In the genomic region with DNA sequence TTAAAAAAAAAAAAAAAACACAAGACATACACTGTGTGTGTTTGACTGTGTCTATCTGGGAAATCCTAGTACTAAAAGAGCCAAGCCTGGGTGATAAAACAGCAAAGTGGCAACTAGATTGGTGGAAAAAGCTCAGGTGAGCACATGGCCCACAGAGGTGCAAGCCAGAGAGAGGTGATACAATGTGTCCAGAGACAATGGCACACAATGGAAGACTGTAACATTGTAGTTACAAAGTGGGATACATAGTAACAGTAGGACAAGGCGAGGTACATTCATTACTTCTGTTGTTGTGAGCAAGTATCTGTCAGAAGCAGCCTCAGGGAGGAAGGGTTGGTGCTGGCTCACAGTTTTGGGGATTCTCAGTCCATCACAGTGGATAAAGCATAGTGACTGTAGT, we compare ENCODE assay signal across 24 mouse cellular contexts.
A peak's percentile ranks its signal among the peaks of the same experiment; 100 is the strongest.
DNase-seq lines count a peak whose midpoint lies in the region; ATAC-seq lines count a peak whose summit lies in the region.
"Had no signal": no experiment of that assay in that cellular context is flagged by ENCODE, and none has a peak within 500 bp of the region (broad histone marks: within the 10 kb centered on the region; RNA-seq: fewer than 3 reads in every experiment).

No protein-coding gene starts in this region.

- no peak overlapping the region for H3K9ac ChIP-seq in hindbrain, embryonic 13.5 days
- no peak overlapping the region for H3K9ac ChIP-seq in hindbrain, embryonic 11.5 days (ENCODE audit: low read depth, low read length)
- H3K9ac ChIP-seq in midbrain, embryonic 11.5 days (ENCODE audit: low read length): no peak overlapping the region
- H3K9ac ChIP-seq in midbrain, embryonic 15.5 days: no peak overlapping the region
- no peak overlapping the region for H3K9ac ChIP-seq in neural tube, embryonic 15.5 days (replicated peaks)
- H3K9ac ChIP-seq: embryonic facial prominence, embryonic 13.5 days; embryonic facial prominence, embryonic 15.5 days; forebrain, embryonic 12.5 days had no signal

- H3K9me3 ChIP-seq in hindbrain, embryonic 13.5 days: no peaks in the 10 kb centered on the region
- H3K9me3 ChIP-seq in hindbrain, embryonic 11.5 days (ENCODE audit: control insufficient read depth, low read length): no peaks in the 10 kb centered on the region
- no peaks in the 10 kb centered on the region for H3K9me3 ChIP-seq in midbrain, embryonic 11.5 days (ENCODE audit: control insufficient read depth, low read length)
- H3K9me3 ChIP-seq in midbrain, embryonic 15.5 days: no peaks in the 10 kb centered on the region
- no peaks in the 10 kb centered on the region for H3K9me3 ChIP-seq in neural tube, embryonic 15.5 days (replicated peaks)
- H3K9me3 ChIP-seq: embryonic facial prominence, embryonic 13.5 days; embryonic facial prominence, embryonic 15.5 days; forebrain, embryonic 10.5 days; forebrain, embryonic 12.5 days had no signal

- peaks cover 37% of the 10 kb centered on the region for H3K4me1 ChIP-seq in hindbrain, embryonic 13.5 days (replicated peaks)
- H3K4me1 ChIP-seq in hindbrain, embryonic 11.5 days (replicated peaks; ENCODE audit: control insufficient read depth, insufficient read depth, low read length): no peaks in the 10 kb centered on the region
- peaks cover 2% of the 10 kb centered on the region; the same call in 1 of the 2 replicates for H3K4me1 ChIP-seq in midbrain, embryonic 11.5 days (ENCODE audit: control insufficient read depth, insufficient read depth, low read length)
- H3K4me1 ChIP-seq in midbrain, embryonic 15.5 days: peaks cover 31% of the 10 kb centered on the region
- H3K4me1 ChIP-seq in neural tube, embryonic 15.5 days: peaks cover 47% of the 10 kb centered on the region

- no peaks in the 10 kb centered on the region for H3K36me3 ChIP-seq in hindbrain, embryonic 13.5 days
- H3K36me3 ChIP-seq in hindbrain, embryonic 11.5 days (ENCODE audit: control insufficient read depth, insufficient read depth, low read length): no peaks in the 10 kb centered on the region
- H3K36me3 ChIP-seq in midbrain, embryonic 11.5 days (ENCODE audit: control insufficient read depth, insufficient read depth, low read length): no peaks in the 10 kb centered on the region
- H3K36me3 ChIP-seq in midbrain, embryonic 15.5 days (replicated peaks): no peaks in the 10 kb centered on the region
- no peaks in the 10 kb centered on the region for H3K36me3 ChIP-seq in neural tube, embryonic 15.5 days
- H3K36me3 ChIP-seq: embryonic facial prominence, embryonic 13.5 days; embryonic facial prominence, embryonic 15.5 days; forebrain, embryonic 10.5 days; forebrain, embryonic 12.5 days had no signal

- WGBS in hindbrain, embryonic 13.5 days: 90% methylated on average over 1 of the region's 1 CpGs
- 100% methylated on average over 1 of the region's 1 CpGs for WGBS in hindbrain, embryonic 11.5 days
- WGBS in midbrain, embryonic 11.5 days: 90% methylated on average over 1 of the region's 1 CpGs
- 91% methylated on average over 1 of the region's 1 CpGs for WGBS in midbrain, embryonic 15.5 days
- WGBS in neural tube, embryonic 15.5 days: 90% methylated on average over 1 of the region's 1 CpGs

- H3K27me3 ChIP-seq in hindbrain, embryonic 13.5 days: peaks cover 15% of the 10 kb centered on the region; the same call in 1 of the 2 replicates
- no peaks in the 10 kb centered on the region for H3K27me3 ChIP-seq in hindbrain, embryonic 11.5 days (ENCODE audit: control insufficient read depth, insufficient read depth, low read length)
- H3K27me3 ChIP-seq in midbrain, embryonic 11.5 days (ENCODE audit: control insufficient read depth, insufficient read depth, low read length): no peaks in the 10 kb centered on the region
- H3K27me3 ChIP-seq in midbrain, embryonic 15.5 days (replicated peaks): no peaks in the 10 kb centered on the region
- 0 out of 2 replicates have a peak, but pooled peaks cover 2% of the 10 kb centered on the region for H3K27me3 ChIP-seq in neural tube, embryonic 15.5 days (replicated peaks)
- H3K27me3 ChIP-seq: embryonic facial prominence, embryonic 13.5 days; embryonic facial prominence, embryonic 15.5 days; forebrain, embryonic 12.5 days had no signal

- ATAC-seq in hindbrain, embryonic 13.5 days (ENCODE audit: low FRiP score): no peak
- no peak for ATAC-seq in hindbrain, embryonic 11.5 days (ENCODE audit: low FRiP score)
- no peak for ATAC-seq in midbrain, embryonic 11.5 days (ENCODE audit: low FRiP score)
- no peak for ATAC-seq in midbrain, embryonic 15.5 days (replicated peaks)
- no peak for ATAC-seq in neural tube, embryonic 15.5 days (ENCODE audit: low FRiP score)
- ATAC-seq: forebrain, embryonic 14.5 days had no signal

- no peak overlapping the region for H3K4me2 ChIP-seq in hindbrain, embryonic 13.5 days
- no peak overlapping the region for H3K4me2 ChIP-seq in hindbrain, embryonic 11.5 days (replicated peaks; ENCODE audit: low read depth, low read length)
- no peak overlapping the region for H3K4me2 ChIP-seq in midbrain, embryonic 11.5 days
- H3K4me2 ChIP-seq in midbrain, embryonic 15.5 days: no peak overlapping the region
- no peak overlapping the region for H3K4me2 ChIP-seq in neural tube, embryonic 15.5 days
- H3K4me2 ChIP-seq: embryonic facial prominence, embryonic 13.5 days; embryonic facial prominence, embryonic 15.5 days; forebrain, embryonic 12.5 days had no signal

- no peak overlapping the region for H3K4me3 ChIP-seq in hindbrain, embryonic 13.5 days
- no peak overlapping the region for H3K4me3 ChIP-seq in hindbrain, embryonic 11.5 days (ENCODE audit: low read depth, low read length)
- H3K4me3 ChIP-seq in midbrain, embryonic 11.5 days (ENCODE audit: low read depth, low read length): no peak overlapping the region
- no peak overlapping the region for H3K4me3 ChIP-seq in midbrain, embryonic 15.5 days
- H3K4me3 ChIP-seq in neural tube, embryonic 15.5 days (replicated peaks): no peak overlapping the region
- H3K4me3 ChIP-seq: embryonic facial prominence, embryonic 13.5 days; embryonic facial prominence, embryonic 15.5 days; erythroblast, embryonic 14.5 days; forebrain, embryonic 10.5 days; forebrain, embryonic 12.5 days had no signal

- H3K27ac ChIP-seq in hindbrain, embryonic 13.5 days: peak overlapping the region; percentile 49
- H3K27ac ChIP-seq in hindbrain, embryonic 11.5 days (ENCODE audit: low read depth, low read length): no peak overlapping the region
- no peak overlapping the region for H3K27ac ChIP-seq in midbrain, embryonic 11.5 days (ENCODE audit: low read depth, low read length)
- H3K27ac ChIP-seq in midbrain, embryonic 15.5 days: no peak overlapping the region
- peak overlapping the region; percentile 37 for H3K27ac ChIP-seq in neural tube, embryonic 15.5 days (replicated peaks)
- H3K27ac ChIP-seq: embryonic facial prominence, embryonic 13.5 days; embryonic facial prominence, embryonic 15.5 days; forebrain, embryonic 10.5 days; forebrain, embryonic 12.5 days had no signal

- DNase-seq in hindbrain, embryonic 11.5 days (ENCODE audit: low spot score): no peak
- peak; percentile 75 for DNase-seq in midbrain, embryonic 11.5 days (ENCODE audit: low spot score, missing footprints)
- peak; percentile 51 for DNase-seq in testis, postnatal 14 days (ENCODE audit: low spot score)
- no peak for DNase-seq in testis, postnatal 10 days (ENCODE audit: low spot score)
- DNase-seq in left cerebral cortex, adult 11 months (ENCODE audit: low spot score): no peak
- DNase-seq: adrenal gland, adult 2 months; adrenal gland, postnatal 10 days; adrenal gland, postnatal 25 days; cerebellum, adult 11 months; cerebellum, adult 18-20 months; cerebellum, adult 8-10 months; cerebellum, adult 9-11 months; cerebellum, postnatal 14 days; cerebellum, postnatal 36 days; embryo, embryonic 11 days had no signal

Comparison
In these comparisons a context has a peak if more than half of its experiments do, and no peak if none do; other contexts are left out.
1. H3K27ac ChIP-seq: peak in hindbrain, embryonic 13.5 days (single experiment) and neural tube, embryonic 15.5 days (single experiment); none in hindbrain, embryonic 11.5 days (single experiment), midbrain, embryonic 11.5 days (single experiment) and midbrain, embryonic 15.5 days (single experiment).
2. DNase-seq: peak in midbrain, embryonic 11.5 days (single experiment) and testis, postnatal 14 days (single experiment); none in hindbrain, embryonic 11.5 days (single experiment), testis, postnatal 10 days (single experiment) and left cerebral cortex, adult 11 months (single experiment).